Mouse (Mus musculus) urinary bladder, postnatal 36 days (tissue): ENCODE measurements around the gene Hspa14.
A peak's percentile ranks its signal among the peaks of the same experiment; 100 is the strongest.

Experiments
- DNase-seq, 2 experiments: peaks; one replicate each; pipeline ENCODE4 v3.0.0; 2022; ENCODE audit warnings: low spot score in 2 of 2, mixed read lengths in 1 of 2

Hspa14 gene

GRCm38 (mm10) chr2:3512552-3513454 is at the start of gene Hspa14, which contains the start of the genes Gm45902 and Cdnf:
TSS of gene Hspa14 (minus strand) at chr2:3512814.
TSS of gene Gm45902 (minus strand) at chr2:3512790.
TSS of gene Cdnf (plus strand) at chr2:3513030.
- DNase-seq: peak; percentile 93 to 96

DNA sequence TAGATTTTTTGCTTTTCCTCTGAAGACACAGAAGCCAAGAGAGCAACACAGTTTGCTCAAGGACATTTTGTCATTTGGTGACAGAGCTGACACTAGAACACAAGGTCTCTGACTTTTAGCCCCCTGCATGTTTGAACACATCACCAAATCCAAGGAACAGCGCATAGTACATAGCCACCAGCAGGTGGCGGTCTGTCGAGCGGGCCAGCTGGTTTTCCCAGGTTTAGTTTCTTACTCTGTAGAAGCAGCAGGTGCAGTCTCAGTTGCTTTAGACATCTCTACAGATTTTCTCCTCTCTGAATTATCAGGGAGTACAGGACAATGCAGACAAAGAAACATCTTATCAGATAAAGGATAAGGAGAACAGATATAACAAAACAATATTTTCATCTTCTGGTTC is 34.0 kb upstream of the Hspa14 start:
- peak; percentile 38 to 51 for DNase-seq

DNA sequence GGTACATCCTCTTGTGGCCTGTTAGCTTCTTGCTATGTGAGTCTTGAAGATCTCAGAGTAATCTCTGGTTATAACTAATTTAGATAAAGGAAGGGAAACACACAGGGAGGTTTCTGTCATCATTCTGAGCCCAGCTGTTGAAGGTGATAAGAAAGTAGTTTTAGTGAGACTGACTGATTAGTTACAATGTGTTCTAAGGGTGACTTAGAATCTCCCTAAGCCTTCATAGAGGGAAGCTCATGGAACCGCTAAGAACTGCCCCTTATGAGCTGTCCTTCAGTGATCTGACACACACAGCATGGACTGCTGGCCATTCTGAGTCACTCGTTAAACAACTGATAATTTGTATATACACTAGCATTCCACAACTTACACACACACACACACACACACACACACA is 33.4 kb upstream of the Hspa14 start:
- no peak for DNase-seq

DNA sequence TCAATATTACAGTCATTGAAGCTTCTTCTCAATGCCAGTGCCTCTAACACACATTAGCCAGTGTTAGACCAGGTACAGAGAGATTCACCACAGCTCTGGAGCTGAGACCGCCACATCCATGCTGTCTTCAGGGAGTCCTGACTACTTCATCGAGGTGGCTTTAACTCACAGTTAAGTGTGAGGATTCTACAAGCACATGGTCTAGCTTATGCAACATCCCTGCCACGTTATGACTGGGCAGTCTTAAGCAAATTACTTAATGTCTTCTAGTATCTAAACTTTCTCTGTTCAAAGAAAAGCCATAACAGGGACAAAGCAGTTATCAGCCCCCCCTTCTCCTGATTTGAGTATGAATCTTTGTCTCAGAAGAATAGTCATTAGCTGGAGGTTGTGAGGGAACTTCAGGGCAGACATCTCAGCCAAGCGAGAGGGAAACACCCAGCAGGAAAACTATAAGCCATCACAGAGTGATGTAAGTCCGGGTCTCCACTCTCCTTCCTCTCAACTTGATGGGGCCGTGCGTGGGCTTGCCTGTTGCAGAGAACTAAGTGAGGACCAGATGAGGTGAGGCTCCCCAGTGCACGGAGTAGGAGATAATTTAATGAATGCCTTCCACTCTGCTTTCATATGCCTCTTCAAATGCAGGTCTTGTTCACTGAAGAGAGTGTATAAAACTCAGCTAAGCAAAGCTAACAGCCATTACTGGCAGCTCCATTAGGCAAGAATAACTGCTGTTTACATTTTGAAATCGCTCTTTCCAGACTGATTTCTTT is 28.9 kb upstream of the Hspa14 start:
- no peak for DNase-seq

DNA sequence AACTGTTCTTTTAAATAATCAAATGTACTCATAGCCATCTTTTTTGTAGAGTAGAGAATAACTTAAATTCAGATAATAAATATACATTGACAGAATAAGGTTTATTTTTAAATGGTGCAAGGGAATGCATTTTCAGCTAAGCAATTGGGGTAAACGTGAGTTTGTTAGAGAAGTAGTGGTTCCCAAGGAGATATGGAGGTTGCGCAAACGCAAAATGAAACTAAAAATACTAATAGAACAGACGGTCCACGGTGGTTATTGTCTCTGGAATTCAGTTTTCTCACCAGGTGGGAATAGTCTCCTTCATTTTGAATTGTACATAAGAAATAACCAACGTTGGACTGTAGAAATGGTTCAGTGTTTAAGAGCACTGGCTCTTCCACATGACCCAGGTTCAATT is 13.7 kb upstream of the Hspa14 start:
- no peak for DNase-seq

GRCm38 (mm10) chr2:3522558-3522957 is 9.9 kb upstream of the Hspa14 start:
- no peak for DNase-seq

- peak in 1 of 2 experiments; percentile 0 for DNase-seq
Observed at GRCm38 (mm10) chr2:3512076-3512475, 538 bp downstream of the Hspa14 start.

- no peak for DNase-seq
Observed at GRCm38 (mm10) chr2:3500886-3501285, 11.7 kb downstream of the Hspa14 start.

GRCm38 (mm10) chr2:3499543-3499942 is 13.1 kb downstream of the Hspa14 start:
- no peak for DNase-seq

GRCm38 (mm10) chr2:3493833-3494409 is 18.7 kb downstream of the Hspa14 start:
- no peak for DNase-seq

DNA sequence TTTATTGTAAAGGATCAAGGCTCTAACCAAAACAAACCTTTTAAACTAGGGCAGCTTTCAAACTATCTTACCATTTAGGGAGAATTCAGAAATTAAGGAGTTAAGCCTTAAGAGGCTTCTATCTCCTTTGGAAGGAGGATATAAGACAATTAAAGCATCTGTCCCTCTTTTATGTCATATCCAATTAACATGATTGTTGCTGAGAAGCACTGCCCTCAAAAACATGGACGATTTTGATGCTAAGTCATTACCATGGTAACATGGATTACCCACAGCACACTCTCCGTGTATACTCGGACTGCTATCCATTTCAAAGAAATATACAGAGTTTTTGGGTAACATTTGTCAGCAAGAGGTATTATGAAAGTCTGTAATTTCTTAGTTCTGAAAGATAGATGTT is 22.8 kb downstream of the Hspa14 start:
- no peak for DNase-seq

DNA sequence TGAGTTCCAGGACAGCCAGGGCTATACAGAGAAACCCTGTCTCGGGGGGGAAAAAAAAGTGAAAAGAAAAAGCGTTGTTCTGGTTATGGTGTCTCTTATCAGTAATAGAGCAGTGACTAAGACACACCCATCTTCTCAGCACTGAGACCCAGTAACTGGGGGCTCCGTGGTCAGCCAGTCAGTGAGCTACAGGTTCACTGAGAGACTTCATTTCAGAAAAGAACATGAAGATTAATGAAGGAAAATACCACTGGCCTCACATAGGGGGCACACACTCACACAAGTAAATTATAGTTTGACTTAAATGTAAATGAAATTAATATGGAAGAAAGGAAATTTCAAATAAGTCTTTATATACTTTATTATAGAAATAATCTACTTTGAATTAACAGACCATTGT is 32.4 kb downstream of the Hspa14 start:
- no peak for DNase-seq

DNA sequence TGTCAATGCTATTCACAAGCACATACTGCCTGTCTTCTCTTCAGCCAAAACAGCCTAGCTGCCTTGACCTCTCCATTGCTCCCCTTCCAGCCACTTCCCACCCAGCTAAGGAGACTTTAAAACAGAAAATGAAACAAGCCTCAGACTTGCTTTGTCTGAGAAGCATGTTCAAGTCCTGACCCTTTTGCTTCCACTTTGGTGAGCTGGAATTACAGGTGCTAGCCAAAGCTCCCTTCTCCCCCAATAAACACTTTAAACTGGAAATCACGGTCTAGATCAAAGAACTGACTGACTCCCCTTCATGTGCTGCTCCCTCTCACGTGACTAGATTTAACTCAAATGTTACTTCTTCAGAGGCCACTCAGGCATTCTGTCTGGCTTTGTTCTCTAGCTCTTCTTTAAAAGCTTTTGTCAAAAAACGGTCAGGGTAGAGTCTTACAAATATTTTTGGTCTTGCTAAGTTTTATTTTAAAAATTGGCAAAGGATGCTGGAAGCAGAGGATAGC is 36.8 kb downstream of the Hspa14 start:
- DNase-seq: no peak

DNA sequence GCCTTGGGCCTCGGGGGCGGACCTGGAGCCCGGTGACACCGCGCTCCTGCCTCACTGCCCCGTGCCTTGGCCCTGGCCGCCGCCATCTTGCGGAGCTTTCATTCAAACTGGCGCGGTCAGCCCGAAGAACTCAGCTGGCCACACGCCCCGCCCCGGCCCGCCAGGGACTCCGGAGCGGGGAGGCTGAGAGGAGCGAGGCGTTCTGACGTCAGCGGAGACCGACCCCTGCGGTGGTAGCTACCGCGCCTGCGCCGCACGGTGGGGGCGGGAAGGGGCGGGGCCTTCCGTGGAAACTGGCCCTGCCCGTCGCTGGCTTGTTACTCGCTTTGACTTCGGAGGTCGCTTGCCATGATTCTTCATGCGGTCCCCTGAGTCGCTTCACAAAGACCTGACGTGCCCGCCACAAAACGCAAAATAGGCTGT is 37.7 kb downstream of the Hspa14 start, which contains the start of gene Suv39h2:
TSS of gene Suv39h2 (minus strand) at position 171 of the 423 bp plus-strand sequence.
- DNase-seq: peak; percentile 93 to 98

DNA sequence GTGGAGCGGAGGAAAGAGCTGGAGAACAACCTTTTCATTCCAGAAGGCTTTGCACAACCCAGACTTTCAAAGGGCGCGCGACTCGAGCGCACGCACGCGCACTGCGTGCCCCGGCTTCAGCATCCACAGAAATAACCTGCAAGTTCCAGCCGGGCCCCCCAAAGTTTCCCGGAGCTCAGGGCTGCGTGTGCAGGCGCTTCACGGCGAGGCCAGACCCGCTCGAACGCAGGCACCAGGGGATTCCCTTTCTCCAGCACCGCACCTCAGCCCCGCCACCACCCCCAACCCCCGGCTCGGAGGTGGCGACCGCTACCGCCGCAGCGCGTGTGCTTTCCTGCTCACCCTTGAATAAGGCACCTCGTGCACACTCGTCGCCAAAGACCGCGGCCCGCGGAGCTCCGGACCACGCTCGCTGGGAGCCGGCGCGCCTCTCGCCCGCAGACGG is 38.2 kb downstream of the Hspa14 start:
- DNase-seq: peak; percentile 18 to 40

- DNase-seq: no peak
Observed at GRCm38 (mm10) chr2:3473891-3474290, 38.7 kb downstream of the Hspa14 start.

DNA sequence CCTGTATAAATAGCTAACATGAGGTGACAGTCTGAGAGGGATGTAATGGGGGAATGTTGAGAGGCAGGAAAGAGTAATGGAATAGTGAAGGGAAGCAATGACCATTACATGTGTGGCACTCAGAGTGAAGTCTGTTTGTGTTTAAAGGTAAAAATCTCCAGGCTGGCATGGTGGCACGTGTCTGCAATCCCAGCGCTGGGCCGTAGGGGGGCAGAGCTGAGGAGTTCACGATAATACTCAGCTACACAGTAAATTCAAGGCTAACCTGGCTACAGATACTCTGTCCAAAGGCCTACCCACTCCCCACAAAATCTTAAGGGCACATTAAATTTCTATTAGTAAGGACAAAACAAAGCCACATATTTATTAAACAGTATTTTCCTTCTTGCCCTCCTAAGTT is 56.0 kb downstream of the Hspa14 start:
- no peak for DNase-seq

DNA sequence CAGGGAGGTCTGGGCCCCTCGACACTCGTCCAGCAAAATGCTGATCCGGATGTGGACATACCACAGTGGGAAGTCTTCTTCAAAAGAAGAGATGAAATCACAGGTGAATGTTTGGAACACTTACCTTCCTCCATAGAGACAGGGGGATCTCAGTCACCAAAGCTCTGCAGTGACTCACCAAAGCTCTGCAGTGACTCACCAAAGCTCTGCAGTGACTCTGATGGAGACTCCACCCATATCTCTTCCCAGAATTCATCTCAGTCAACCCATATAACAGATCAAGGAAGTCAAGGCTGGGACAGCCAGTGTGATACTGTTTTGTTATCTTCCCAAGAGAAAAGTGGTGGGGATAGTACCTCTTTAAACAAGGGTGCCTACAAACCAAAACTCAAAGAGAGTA is 59.5 kb downstream of the Hspa14 start:
- DNase-seq: no peak

DNA sequence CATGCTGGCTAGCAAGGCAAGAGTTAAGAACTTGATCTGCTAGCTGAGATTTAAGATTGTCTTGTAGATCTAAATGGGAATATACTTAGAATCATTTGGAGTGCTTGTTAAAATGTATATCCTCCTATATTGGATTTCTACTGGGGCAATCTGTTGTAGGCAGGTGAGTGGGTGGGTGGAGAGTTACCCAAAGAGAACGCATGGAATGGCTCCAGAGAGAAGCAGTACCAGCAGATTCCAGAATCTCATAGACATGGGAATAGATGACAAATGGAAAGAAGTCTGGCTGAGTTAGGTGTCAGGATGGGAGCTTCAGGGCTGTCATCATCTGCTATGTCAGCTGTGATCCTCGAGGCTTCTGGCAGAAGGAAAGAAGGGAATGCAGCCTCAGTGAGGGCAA is 63.2 kb downstream of the Hspa14 start:
- DNase-seq: no peak

DNA sequence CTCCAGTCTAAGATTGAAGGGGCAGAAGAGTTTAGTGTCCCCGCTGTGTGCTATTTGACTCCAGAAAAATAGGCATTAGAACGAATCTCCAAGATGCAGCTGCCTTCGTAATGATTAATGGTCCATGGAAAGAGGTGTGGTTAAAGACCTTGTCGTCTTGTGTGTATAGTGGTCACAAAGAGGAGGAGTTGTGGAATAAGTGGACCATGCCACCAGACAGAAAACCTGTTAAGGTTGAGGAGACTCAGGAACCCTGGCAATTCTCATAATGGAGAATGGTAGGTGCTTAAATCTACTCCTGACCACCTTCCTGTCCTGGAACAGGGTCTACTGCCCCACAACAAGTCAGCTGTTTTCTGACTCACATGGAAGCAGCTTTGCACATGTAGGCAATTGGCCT is 66.6 kb downstream of the Hspa14 start:
- DNase-seq: no peak

- no peak for DNase-seq
Observed at GRCm38 (mm10) chr2:3444206-3444605, 68.4 kb downstream of the Hspa14 start.
